Mouse (Mus musculus) CD4-positive, CD25-positive, alpha-beta regulatory T cell, adult 2 months (primary cell): ENCODE measurements around the gene Atp11a.
A peak's percentile ranks its signal among the peaks of the same experiment; 100 is the strongest.

ENCODE experiments used
- DNase-seq: peaks from one replicate; pipeline ENCODE4 v3.0.0-alpha.2; 2012; ENCODE audit warnings: low read depth, low spot score

Atp11a gene

GRCm38 (mm10) chr8:12811231-12811630 lies 54.4 kb downstream of the Atp11a start:
- DNase-seq, result peak; percentile 24

- DNase-seq, result no peak
Measured at GRCm38 (mm10) chr8:12816412-12816811, 59.6 kb downstream of the Atp11a start.

- DNase-seq, result no peak
Measured at GRCm38 (mm10) chr8:12822892-12823291, 66.1 kb downstream of the Atp11a start.

GRCm38 (mm10) chr8:12824562-12824961 lies 67.7 kb downstream of the Atp11a start:
- DNase-seq, result no peak

- DNase-seq, result no peak
Measured at GRCm38 (mm10) chr8:12825236-12825635, 68.4 kb downstream of the Atp11a start.

GRCm38 (mm10) chr8:12825686-12826237 lies 68.9 kb downstream of the Atp11a start:
- no peak for DNase-seq

GRCm38 (mm10) chr8:12827124-12827523 lies 70.3 kb downstream of the Atp11a start:
- DNase-seq, result no peak

- no peak for DNase-seq
Measured at GRCm38 (mm10) chr8:12828298-12828697, 71.5 kb downstream of the Atp11a start.

GRCm38 (mm10) chr8:12829381-12829780 lies 72.6 kb downstream of the Atp11a start:
- DNase-seq, result no peak

- DNase-seq, result no peak
Measured at GRCm38 (mm10) chr8:12831659-12832589, 75.1 kb downstream of the Atp11a start.

GRCm38 (mm10) chr8:12833616-12834015 lies 76.8 kb downstream of the Atp11a start:
- no peak for DNase-seq

GRCm38 (mm10) chr8:12840834-12841233 lies 84.0 kb downstream of the Atp11a start:
- DNase-seq, result no peak

- DNase-seq, result no peak
Measured at GRCm38 (mm10) chr8:12842342-12842995, 85.7 kb downstream of the Atp11a start.

- DNase-seq, result no peak
Measured at GRCm38 (mm10) chr8:12844347-12844950, 87.6 kb downstream of the Atp11a start.

- DNase-seq, result no peak
Measured at GRCm38 (mm10) chr8:12846447-12846846, 89.6 kb downstream of the Atp11a start.

- no peak for DNase-seq
Measured at GRCm38 (mm10) chr8:12851241-12851640, 94.4 kb downstream of the Atp11a start.

GRCm38 (mm10) chr8:12856038-12856437 lies 99.2 kb downstream of the Atp11a start:
- no peak for DNase-seq

GRCm38 (mm10) chr8:12863061-12863460 lies 106.2 kb downstream of the Atp11a start:
- no peak for DNase-seq

GRCm38 (mm10) chr8:12863608-12864007 lies 106.8 kb downstream of the Atp11a start:
- DNase-seq, result no peak

GRCm38 (mm10) chr8:12865790-12866189 lies 109.0 kb downstream of the Atp11a start:
- no peak for DNase-seq

GRCm38 (mm10) chr8:12869661-12870060 lies 112.8 kb downstream of the Atp11a start:
- DNase-seq, result no peak

- no peak for DNase-seq
Measured at GRCm38 (mm10) chr8:12870656-12871055, 113.8 kb downstream of the Atp11a start.
